Mouse (Mus musculus): ENCODE results near the gene Tesc.

Tesc gene

GRCm38 (mm10) chr5:118015028-118015427 lies 12.5 kb upstream of the Tesc start:
- CTCF ChIA-PET: no interaction called here

- CTCF ChIA-PET: interaction anchor here (0.6 kb wide), 1 partner anchor 733 kb away, joined by 4 read pairs; no protein-coding TSS in a partner anchor
Measured at GRCm38 (mm10) chr5:118015669-118016068, 11.9 kb upstream of the Tesc start.

GRCm38 (mm10) chr5:118017527-118017926 lies 10.0 kb upstream of the Tesc start:
- CTCF ChIA-PET: no interaction called here

GRCm38 (mm10) chr5:118019905-118020304 lies 7.6 kb upstream of the Tesc start:
- CTCF ChIA-PET: no interaction called here

- CTCF ChIA-PET: no interaction called here
Measured at GRCm38 (mm10) chr5:118023053-118023452, 4.5 kb upstream of the Tesc start.

GRCm38 (mm10) chr5:118025880-118026279 lies 1.7 kb upstream of the Tesc start:
- CTCF ChIA-PET: no interaction called here

- CTCF ChIA-PET: no interaction called here
Measured at GRCm38 (mm10) chr5:118026343-118026742, 1.2 kb upstream of the Tesc start.

- CTCF ChIA-PET: no interaction called here
Measured at GRCm38 (mm10) chr5:118027101-118027697, 344 bp upstream of the Tesc start.

GRCm38 (mm10) chr5:118028191-118029034 lies 870 bp downstream of the Tesc start:
- CTCF ChIA-PET: no interaction called here

- CTCF ChIA-PET: no interaction called here
Measured at GRCm38 (mm10) chr5:118029035-118029408, 1.5 kb downstream of the Tesc start.

GRCm38 (mm10) chr5:118029420-118029819 lies 1.9 kb downstream of the Tesc start:
- CTCF ChIA-PET: no interaction called here

GRCm38 (mm10) chr5:118030022-118030675 lies 2.6 kb downstream of the Tesc start:
- CTCF ChIA-PET: no interaction called here

GRCm38 (mm10) chr5:118031059-118031458 lies 3.5 kb downstream of the Tesc start:
- CTCF ChIA-PET: no interaction called here

GRCm38 (mm10) chr5:118031508-118031907 lies 4.0 kb downstream of the Tesc start:
- CTCF ChIA-PET: no interaction called here

- CTCF ChIA-PET: no interaction called here
Measured at GRCm38 (mm10) chr5:118033328-118033727, 5.8 kb downstream of the Tesc start.

- CTCF ChIA-PET: no interaction called here
Measured at GRCm38 (mm10) chr5:118033740-118034139, 6.2 kb downstream of the Tesc start.

- CTCF ChIA-PET: no interaction called here
Measured at GRCm38 (mm10) chr5:118034632-118035031, 7.1 kb downstream of the Tesc start.

GRCm38 (mm10) chr5:118035786-118036185 lies 8.2 kb downstream of the Tesc start:
- CTCF ChIA-PET: no interaction called here

GRCm38 (mm10) chr5:118036888-118037797 lies 9.6 kb downstream of the Tesc start:
- CTCF ChIA-PET: no interaction called here

- CTCF ChIA-PET: no interaction called here
Measured at GRCm38 (mm10) chr5:118037798-118038484, 10.4 kb downstream of the Tesc start.

GRCm38 (mm10) chr5:118039241-118039668 lies 11.7 kb downstream of the Tesc start:
- CTCF ChIA-PET: no interaction called here

Measured in spleen, embryonic (tissue).